Mouse (Mus musculus) adrenal gland, postnatal 25 days (tissue): Measurements from ENCODE around the gene Mark4. TPM values are rescaled to one million over a fixed set of nuclear protein-coding genes. Genes with fewer than 3 reads are reported as not detected.

ENCODE experiments used
- DNase-seq: peaks from one replicate; pipeline ENCODE4 v3.0.0; 2021; ENCODE audit warnings: mixed read lengths
- long read RNA-seq: library from polyadenylated mRNA; stranded (forward); transcript quantifications from one replicate; pipeline ENCODE4 v2.0.0, GENCODE M21; 2021
- total RNA-seq: library from RNA; stranded (reverse); gene quantifications from 2 replicates; pipeline ENCODE4 v1.2.3, GENCODE M21; 2021

Gene Mark4
- total RNA-seq: 56.0 and 69.2 TPM in 2 replicates
- long read RNA-seq, partial matches to known transcripts: 7 of 22 reads
- long read RNA-seq, other reads (novel, unspliced or antisense): 11 of 22 reads

DNA sequence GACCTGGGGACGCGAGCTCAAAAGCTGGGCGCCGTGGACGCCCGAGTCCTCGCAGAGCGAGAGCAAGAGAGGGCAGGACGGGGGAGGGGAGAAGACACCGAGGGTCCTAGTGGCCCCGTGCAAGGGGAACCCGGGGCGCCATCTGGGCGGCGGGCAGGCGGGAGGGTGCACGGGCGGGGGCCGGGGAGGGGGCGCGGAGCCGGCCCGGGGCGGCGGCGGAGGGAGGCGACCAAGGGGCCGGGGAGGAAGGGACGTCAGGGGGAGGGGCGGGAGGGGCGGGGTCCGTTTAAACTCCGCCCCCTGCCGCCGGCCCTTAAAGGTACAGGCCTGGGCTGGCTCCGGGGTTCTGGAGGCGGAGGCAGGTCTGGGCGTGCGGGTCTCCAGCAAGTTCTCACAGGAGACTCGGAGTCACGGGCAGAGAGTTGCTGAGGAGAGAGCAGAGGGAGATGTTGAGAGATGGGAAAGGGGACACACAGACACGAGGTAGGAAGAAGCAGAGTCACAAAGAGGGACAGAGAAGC lies at the start of gene Mark4:
Gene Mark4 (minus strand): TSS at position 231 of the 521 bp plus-strand sequence.
- peak; percentile 85 for DNase-seq

GRCm38 (mm10) chr7:19507612-19507981 lies 49.0 kb upstream of the Mark4 start:
- DNase-seq: no peak

GRCm38 (mm10) chr7:19506969-19507611 lies 48.5 kb upstream of the Mark4 start:
- peak; percentile 75 for DNase-seq

DNA sequence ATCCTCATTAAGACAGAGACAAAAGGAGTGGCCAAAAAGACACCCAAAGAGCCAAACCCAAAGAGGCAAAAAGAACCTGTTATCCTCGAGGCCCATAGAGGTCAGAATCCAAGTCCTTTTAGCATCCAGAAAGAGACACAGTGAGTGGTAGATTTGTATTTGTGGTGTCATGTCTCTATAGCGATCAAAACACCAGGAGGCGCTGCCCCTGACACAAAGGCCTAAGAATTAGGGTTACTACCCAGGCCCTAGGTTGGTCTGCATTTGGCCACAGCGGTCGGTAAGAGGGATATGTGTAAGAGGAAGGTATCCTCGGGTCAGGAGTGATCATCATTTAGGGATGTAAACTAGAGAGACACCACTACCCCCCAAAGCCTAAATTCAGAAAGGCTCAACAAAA lies 47.7 kb upstream of the Mark4 start:
- no peak for DNase-seq

GRCm38 (mm10) chr7:19503481-19504068 lies 45.0 kb upstream of the Mark4 start:
- DNase-seq: peak; percentile 44

DNA sequence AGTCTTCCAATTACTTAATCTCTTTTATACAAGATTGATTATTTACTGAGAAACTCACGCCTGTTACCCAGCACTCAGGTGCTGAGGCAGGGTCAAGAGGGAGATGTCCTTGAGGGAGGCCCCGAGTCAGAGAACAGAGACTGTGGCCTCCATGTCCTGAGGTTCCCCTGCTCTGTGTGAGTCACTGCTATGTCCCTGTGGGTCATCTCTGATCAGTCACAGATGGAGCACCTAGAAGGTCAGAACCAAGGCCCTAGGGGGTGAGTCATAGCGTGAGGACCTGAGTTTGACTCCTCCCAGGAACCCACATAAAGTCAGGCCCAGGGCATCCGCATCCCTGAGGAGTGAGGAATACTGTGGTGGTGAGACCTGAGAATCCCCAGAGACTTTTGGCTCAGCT lies 43.0 kb upstream of the Mark4 start:
- DNase-seq: peak; percentile 59

DNA sequence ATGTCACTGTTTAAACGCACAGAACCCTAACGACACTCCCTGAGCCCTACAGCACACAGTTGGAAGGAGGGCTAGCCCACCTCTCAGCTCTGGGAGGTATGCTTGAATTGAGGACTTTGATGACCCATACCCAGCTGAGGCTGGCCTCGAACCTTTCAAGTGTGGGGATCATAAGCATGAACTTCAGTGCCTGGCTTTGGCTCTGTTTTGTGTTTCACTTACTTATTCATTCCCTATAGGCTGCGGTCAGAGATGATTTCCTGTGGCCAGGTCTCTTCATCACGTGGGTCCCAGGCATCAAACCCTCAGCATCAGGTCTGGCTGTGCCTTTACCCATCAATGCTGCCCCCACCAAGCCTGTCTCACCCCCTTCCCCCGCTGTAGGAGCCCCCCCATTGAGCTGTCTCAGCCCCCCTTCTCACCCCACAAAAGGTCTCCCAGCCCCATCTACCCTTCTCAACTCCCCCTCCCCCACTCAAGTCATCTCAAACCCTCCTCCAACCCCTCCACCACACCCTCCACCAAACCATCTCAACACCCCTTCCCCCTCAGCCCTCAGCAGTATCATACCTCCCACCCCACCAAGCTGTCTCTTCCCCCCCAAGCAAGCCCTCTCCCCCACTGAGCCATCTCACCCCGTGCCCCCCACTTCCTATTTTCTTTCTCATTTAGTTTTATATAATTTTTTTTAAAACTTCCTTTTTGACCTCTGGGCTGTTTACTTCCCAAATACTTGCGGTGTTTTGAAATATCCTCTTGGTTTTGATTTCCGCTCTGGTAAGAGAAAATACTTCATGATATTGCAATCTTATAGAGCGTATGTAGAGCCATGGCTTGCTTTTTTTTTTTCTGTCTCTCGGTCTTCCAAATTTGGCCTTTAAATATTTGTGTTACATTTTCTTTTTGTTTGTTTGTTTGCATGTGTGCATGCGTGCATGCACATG lies 42.1 kb upstream of the Mark4 start:
- no peak for DNase-seq

DNA sequence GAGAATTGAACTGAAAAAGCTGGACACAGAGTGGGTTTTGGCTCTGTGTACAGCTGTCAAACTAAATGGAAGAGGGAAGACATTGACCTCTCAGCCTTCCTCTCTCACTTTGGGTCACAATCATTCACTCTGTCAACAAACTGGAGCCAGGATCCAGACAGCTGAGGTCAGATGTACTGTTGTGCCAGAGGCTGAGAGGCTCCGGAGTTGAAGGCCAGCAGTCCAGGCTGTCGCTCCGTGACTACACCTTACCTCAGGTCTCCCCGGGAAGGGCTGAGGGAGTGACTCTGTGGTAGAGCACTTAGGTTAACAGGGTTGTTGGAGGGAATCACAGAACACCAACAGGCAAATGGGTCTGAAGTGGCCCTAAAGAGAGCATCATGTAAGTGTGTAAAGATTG lies 39.7 kb upstream of the Mark4 start:
- peak; percentile 42 for DNase-seq

DNA sequence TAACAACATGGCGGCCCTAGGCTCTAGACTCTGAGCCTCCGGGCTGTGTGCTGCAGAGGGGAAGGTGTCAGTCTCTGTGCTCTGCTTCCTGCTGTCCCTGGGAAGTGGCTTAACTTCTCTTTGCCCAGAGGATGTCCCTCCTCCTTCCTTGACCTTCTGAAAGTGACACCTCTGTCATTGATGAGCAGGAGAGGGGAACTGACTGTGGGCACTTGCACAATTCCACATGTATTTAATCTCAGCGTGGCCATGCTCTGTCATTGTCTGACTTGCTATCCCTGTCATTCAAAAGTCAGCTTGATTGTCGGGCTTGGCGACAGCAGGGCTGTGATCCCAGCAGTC lies 37.6 kb upstream of the Mark4 start:
- no peak for DNase-seq

GRCm38 (mm10) chr7:19495521-19496213 lies 37.0 kb upstream of the Mark4 start:
- peak; percentile 81 for DNase-seq

DNA sequence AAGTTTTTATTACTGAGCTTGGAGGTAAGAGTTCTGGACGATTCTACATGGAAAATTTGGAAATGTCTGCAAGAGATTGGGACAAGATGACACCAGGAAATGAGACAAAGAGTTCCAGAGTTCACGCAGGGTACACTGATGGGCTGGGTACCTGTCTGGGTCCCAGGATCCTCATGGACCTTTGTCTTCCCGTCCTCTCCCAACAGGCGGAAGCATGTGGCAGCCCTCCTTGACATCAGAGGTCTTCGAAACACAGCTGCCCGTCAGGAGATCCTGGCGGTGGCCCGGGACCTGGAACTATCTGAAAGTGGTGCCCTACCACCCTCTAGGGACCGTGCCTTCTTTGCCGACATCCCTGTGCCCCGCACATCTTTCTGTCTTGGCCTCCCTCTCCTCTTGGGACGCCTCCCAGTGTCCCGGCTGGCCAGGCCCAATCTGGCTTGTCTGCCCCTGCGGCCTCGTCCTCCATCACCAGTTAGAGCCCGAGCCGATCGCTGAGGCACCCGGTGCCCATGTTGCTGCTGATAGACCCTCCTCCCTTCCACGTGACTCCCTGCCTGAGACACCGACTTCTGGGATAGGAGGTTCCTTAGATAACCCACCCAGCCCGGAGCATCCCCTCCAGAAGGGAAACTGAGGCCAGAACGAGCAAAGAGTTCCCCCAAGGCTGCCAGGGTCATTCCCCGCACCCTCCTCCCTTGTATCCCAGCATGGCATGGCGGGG lies 36.3 kb upstream of the Mark4 start:
- peak; percentile 32 for DNase-seq

DNA sequence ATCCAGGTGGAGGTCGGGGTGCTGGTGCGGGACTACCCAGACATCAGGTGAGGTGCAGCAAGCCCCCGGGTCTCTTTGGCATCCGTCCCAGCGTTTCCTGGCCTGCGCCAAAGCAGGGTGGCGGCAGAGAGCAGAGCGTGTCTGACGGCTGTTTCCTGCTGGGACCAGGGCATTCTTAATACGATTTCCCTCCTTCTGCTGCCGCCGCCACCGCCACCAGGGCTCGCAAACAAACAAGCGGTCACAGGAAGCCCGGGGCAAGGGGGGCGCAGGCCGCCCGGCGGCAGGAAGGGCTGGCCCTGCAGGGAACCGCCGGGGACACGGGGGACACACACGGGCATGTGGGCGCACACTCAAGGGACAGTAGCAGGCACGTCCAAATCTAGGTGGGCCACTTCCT lies 33.1 kb upstream of the Mark4 start:
- peak; percentile 65 for DNase-seq

DNA sequence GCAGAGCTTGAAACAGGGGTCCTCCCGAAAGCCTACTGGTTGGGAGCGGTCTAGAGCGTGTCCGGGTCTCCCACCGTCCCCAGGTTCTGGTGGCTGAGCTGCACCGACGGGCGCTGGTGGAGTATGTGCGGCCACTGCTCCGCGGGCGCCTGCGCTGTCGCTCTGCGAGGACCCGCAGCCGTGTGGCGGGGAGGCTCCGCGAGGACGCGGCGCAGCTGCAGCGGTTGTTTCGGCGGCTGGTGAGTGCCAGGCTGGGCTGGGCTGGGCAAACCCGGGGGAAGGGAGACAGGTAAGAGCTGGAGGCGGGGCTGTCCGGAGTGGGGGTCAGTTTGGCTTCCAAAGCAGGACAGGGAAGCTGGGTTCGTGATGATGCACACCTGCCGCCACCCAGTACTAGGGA lies 30.9 kb upstream of the Mark4 start:
- no peak for DNase-seq

DNA sequence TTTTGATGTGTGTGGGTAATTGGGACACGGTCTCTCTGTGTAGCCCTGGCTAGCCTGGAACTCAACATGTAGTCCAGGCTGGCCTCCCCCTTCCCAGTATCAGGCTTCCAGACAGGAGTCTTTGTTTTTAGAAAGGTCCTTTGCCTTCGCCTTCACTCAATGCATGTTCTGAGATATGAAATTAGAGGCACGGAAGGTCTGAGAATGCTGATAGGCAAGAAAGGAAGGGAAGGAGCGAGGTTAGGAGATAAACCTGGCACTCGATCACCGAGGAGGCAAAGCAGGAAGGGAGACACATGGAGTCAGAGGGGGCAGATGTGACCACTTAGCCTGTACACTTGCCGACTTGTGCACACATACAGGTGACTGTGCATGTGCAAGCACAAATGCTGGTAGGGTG lies 27.9 kb upstream of the Mark4 start:
- DNase-seq: no peak

DNA sequence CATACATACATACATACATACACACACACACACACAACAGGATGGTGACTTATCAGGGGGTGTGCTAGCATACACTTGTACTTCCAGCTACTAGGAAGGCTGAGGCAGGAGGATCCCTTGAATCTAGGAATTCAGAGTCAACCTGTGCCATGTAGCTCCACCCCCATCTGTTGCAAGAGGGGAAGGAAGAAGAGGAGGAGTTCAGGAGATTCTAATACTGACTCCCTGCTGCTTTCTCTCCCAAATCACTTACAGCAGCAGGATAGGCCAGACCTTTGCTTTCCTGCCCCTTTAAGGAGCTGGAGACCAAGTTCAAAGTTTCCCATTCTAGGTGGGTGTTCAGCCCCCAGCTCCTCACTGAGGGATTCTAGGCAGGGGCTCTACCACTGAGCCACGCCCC lies 26.9 kb upstream of the Mark4 start:
- no peak for DNase-seq

DNA sequence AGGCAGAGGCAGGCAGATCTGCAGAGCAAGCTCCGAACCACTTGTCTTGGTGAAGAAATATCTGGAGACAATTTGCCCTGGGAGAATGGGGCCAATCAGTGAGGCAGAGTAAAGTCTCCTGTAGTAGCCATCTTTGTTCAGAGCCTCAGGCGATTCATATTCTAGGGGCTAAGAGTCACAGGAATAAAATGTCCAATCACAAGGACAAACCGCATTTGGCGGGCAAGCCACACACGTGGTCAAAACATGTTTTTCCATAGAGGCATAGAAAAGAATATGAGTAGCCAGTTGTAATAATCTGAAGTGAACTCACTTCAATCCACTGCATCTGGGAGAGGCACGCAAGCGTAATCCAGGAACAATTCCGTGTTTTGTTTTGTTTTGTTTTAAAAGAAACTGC lies 24.7 kb upstream of the Mark4 start:
- DNase-seq: no peak

GRCm38 (mm10) chr7:19477624-19478384 lies 19.2 kb upstream of the Mark4 start:
- peak; percentile 42 for DNase-seq

DNA sequence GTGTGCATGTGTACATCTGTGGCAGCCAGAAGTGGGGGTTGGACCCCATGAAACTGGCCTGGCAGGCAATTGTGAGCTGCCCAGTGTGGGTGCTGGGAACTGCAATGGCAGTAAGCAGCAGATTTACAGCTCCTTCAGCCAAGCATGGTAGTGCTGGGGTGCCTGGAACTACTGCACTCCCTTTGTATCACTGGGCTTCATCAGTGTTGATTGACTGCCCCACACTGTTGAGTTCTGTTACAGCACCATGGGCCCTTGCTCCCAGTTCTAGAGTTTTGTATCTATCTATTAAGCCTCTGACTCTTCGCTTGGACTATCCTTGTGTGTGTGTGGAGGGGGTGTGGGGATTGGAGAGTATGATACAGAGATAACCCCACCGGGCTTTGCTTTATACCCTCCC lies 18.5 kb upstream of the Mark4 start:
- no peak for DNase-seq

- DNase-seq: peak; percentile 88
Observed at GRCm38 (mm10) chr7:19473875-19474443, 15.3 kb upstream of the Mark4 start.

- peak; percentile 31 for DNase-seq
Observed at GRCm38 (mm10) chr7:19472403-19472802, 13.8 kb upstream of the Mark4 start.
